8 mouse cellular contexts compared by ENCODE assay signal in the genomic region with DNA sequence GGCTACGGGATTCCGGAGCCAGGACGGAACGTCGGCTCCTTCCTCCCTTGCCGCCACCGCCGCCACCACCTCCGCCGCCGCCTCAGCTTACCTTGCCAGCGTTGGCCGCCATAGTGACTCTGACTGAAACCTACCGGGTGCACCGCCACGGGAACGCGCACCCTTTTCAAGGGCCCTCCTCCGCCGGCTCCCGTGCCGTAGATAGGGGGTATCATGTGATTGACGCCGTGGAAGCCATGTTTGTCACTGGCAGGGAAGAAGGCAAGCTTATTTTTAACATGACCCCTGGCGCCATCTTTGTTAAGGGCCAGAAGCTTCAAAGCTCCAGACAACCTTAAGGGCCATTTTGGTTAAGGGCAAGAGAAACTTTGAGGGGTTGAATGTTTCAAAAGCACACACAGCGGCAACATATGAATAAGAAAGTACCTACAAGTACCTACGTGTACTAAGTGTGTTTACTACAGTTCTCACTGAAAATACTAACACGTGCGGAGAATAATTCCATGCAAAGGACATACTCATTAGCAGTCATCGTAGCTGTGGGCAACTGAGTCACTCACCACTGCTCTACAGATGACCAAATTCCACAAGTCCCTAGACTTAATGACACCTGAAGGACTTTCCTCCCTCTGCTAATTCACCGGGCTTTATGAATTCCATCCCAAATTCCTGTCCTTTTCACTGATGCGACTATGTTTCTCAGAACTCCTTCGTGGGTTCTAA. TPM values are rescaled to one million over a fixed set of nuclear protein-coding genes. Genes with fewer than 3 reads are reported as not detected.
DNase-seq lines count a peak whose midpoint lies in the region; ATAC-seq lines count a peak whose summit lies in the region.

A gene (minus strand): TSS at position 175 of the 723 bp plus-strand sequence.

- peak; percentile 98 for DNase-seq in adipocyte (ENCODE audit: low spot score)
- peak; percentile 100 for DNase-seq in embryo, embryonic 10 days (ENCODE audit: low spot score)
- DNase-seq in gastrocnemius, postnatal 10 days: peak; percentile 99
- DNase-seq in induced T-regulatory cell, adult 2 months (ENCODE audit: low read depth): peak; percentile 100
- DNase-seq in left cerebral cortex, adult 9 months (ENCODE audit: low spot score in 2 of 2): peak; percentile 95 to 99
- peak; percentile 100 for DNase-seq in right cerebral cortex, postnatal 14 days
- peak; percentile 99 for DNase-seq in urinary bladder, postnatal 36 days (ENCODE audit: low spot score in 2 of 2)

- peak; percentile 96 for ATAC-seq in megakaryocyte progenitor cell, adult 5-6 weeks (replicated peaks; ENCODE audit: poor library complexity)

RNA-seq across cellular contexts. Expression of the gene that starts here (rescaled TPM):
- total RNA-seq in gastrocnemius, postnatal 10 days (2021): 100 to 1,000 TPM; 111 to 113 TPM
- total RNA-seq in megakaryocyte progenitor cell, adult 5-6 weeks (2015): 82.4 and 91.7 TPM in 2 replicates
- 56.8 and 78.7 TPM in 2 replicates for total RNA-seq in megakaryocyte progenitor cell, adult 5-6 weeks (2017)

Comparison
In these comparisons a context has a peak if more than half of its experiments do, and no peak if none do; other contexts are left out.
1. Peak in every context shown above with its lines: DNase-seq and ATAC-seq.